Mouse (Mus musculus): ENCODE results near the gene Zfp710. TPM values are rescaled to one million over a fixed set of nuclear protein-coding genes. Genes with fewer than 3 reads are reported as not detected.

Zfp710 gene
- total RNA-seq, 4 experiments from 2014 or later: 18.5 to 37.8 (median 27.3) TPM

- DNase-seq (ENCODE audit: low spot score in 2 of 2): no peak
Measured at GRCm38 (mm10) chr7:80076961-80077716, 52.5 kb downstream of the Zfp710 start.

- DNase-seq (ENCODE audit: low spot score in 2 of 2): no peak
Measured at GRCm38 (mm10) chr7:80077801-80078200, 53.2 kb downstream of the Zfp710 start.

GRCm38 (mm10) chr7:80078792-80079301 is 54.2 kb downstream of the Zfp710 start:
- peak; percentile 80 to 87 for DNase-seq (ENCODE audit: low spot score in 2 of 2)

GRCm38 (mm10) chr7:80081586-80082554 is 57.3 kb downstream of the Zfp710 start:
- DNase-seq (ENCODE audit: low spot score in 2 of 2): no peak

GRCm38 (mm10) chr7:80084484-80084931 is 59.9 kb downstream of the Zfp710 start:
- DNase-seq (ENCODE audit: low spot score in 2 of 2): no peak

GRCm38 (mm10) chr7:80085970-80086715 is 61.5 kb downstream of the Zfp710 start:
- DNase-seq (ENCODE audit: low spot score in 2 of 2): no peak

- DNase-seq (ENCODE audit: low spot score in 2 of 2): no peak
Measured at GRCm38 (mm10) chr7:80088191-80088590, 63.6 kb downstream of the Zfp710 start.

DNA sequence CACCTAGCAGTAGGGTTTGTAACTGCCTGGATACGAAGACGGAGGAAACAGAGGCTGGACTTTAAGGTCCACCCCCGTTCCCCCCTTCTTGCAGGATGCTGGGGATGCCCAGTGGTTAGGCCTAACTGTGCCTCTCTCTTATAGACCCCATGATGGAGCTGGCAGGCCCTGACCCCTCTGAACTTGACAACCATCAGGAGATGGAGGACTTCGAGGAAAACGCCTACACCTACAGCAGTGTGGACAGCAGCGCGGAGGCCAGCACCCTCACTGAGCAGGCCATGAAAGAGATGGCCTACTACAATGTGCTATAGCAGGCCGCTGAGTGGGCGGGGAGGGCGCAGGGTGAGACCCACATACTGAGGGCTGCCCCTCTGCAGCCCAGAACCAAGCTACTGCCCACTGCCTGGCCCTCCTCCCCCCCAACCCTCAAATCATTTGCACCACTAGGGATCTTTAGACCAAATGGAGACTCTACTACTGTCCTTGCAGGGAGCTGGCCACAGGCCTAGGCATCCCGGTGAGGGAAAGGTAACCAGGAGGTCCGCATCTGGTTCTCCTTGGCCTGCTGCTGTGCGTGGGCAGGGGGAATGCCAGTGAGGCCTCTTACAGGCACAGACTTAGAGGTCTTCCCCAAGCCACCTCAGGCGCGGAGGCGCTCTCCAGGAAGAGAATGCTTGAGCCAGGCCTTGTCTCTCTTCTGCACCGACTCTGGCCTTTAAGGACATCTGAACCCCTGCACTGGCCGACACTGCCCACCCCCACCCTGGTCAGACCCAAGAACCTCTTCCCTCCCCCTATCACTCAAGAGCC is 65.8 kb downstream of the Zfp710 start:
- no peak for DNase-seq (ENCODE audit: low spot score in 2 of 2)

DNA sequence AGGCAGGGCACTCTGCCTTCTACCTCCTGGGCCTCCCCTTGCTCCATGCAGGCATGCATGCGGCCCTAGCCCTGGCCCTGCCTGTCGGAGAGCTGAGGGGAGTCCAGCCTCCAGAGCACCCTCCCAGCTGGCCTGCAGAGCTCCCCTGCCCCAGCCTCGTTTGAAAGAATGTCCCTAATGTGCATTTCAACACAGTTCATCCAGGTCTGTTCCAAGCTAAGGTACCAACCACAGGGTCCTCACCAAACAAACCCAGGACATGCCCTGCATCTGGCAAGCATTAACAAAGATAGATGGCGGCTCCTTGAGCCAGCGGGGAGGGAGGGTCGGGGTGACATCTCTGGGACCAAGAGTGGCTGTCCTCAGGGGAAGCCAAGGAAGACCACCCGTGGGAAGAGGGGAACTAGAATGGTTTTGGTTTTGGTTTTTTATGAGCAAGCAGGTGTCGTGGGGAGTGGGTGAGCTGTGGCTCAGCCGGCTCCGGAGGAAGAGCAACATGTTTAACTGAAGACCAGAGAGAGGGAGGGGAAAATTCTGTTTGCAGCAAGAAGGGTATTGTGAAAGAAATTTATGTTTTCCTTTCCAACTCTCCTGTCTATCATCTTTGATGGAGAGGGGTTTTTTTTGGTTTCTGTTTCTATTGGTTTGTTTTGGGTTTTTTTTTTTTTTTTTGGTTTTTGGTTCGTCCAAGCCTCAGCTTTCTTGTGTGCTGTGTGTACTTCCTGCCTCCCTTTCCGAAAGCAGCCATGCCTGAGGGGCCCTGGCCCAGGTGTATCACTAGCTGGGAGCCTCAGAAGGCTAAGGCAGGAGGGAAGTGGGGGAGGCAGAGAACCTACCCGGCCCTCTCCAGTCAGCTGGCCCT is 66.6 kb downstream of the Zfp710 start:
- DNase-seq (ENCODE audit: low spot score in 2 of 2): no peak

GRCm38 (mm10) chr7:80091866-80092210 is 67.2 kb downstream of the Zfp710 start:
- DNase-seq (ENCODE audit: low spot score in 2 of 2): no peak

- no peak for DNase-seq (ENCODE audit: low spot score in 2 of 2)
Measured at GRCm38 (mm10) chr7:80092351-80093046, 67.9 kb downstream of the Zfp710 start.

- DNase-seq (ENCODE audit: low spot score in 2 of 2): no peak
Measured at GRCm38 (mm10) chr7:80094481-80094880, 69.9 kb downstream of the Zfp710 start.

- DNase-seq (ENCODE audit: low spot score in 2 of 2): no peak
Measured at GRCm38 (mm10) chr7:80095598-80096309, 71.1 kb downstream of the Zfp710 start.

GRCm38 (mm10) chr7:80098389-80098976 is 73.9 kb downstream of the Zfp710 start:
- DNase-seq (ENCODE audit: low spot score in 2 of 2): no peak

- no peak for DNase-seq (ENCODE audit: low spot score in 2 of 2)
Measured at GRCm38 (mm10) chr7:80103335-80103734, 78.7 kb downstream of the Zfp710 start.

DNA sequence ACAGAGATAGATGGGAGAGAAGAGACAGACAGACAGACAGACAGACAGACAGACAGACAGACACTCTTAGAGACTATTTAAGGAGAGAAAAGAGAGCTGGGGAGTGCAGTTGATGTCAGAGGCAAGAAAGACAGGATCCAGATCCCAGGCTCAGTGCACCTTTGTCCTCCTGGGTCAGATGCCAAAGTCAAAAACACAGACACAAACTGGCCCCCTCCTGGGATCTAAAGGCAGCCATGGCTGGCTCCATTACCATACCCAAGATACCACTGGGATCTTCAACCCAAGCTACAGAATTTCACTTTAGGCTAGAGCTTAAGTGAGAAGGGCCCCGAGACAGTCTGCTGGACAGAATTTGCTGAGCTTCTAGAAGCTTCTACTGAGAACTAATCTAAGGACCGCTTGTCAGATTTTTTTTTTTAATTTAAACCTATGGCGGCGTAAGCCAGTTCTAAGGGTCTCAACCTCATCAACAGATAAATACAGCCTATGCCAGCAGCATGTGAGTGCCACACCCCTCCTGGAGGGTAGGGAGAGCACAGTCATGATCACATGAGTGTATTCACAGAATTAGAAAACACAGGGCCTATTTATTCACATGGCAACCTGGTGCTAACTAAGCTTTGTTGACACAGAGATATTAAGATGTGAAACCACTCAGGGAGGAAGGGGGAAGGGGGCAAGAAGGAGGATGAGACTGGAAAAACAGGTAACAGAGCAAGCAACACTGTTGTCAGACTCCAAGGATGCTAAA is 81.2 kb downstream of the Zfp710 start:
- DNase-seq (ENCODE audit: low spot score in 2 of 2): no peak

- no peak for DNase-seq (ENCODE audit: low spot score in 2 of 2)
Measured at GRCm38 (mm10) chr7:80106441-80106840, 81.8 kb downstream of the Zfp710 start.

Data from gastrocnemius, adult 8-10 months (tissue).